Mouse (Mus musculus) lung, embryonic 14.5 days (tissue): ENCODE data around the gene Kdm7a. TPM values are rescaled to one million over a fixed set of nuclear protein-coding genes. Genes with fewer than 3 reads are reported as not detected.

Source experiments
- ATAC-seq: fragments of 200-750 bp; cut with Nextera tagmentation; 2 replicates; pipeline ENCODE4 v1.8.0; 2017; ENCODE audit warnings: mild to moderate bottlenecking, moderate TSS enrichment, moderate library complexity; ENCODE audit not compliant: insufficient read depth
- DNase-seq: peaks from one replicate; pipeline ENCODE4 v3.0.0-alpha.2; 2015
- H3K27ac ChIP-seq: fragments of 300-500 bp; sonication (generic); 2 replicates; pipeline ENCODE4 v1.5.1; 2014; ENCODE audit warnings: low read depth, mild to moderate bottlenecking, moderate library complexity
- H3K27me3 ChIP-seq: fragments of 300-500 bp; sonication (generic); 2 replicates; pipeline ENCODE4 v1.6.1; 2014; ENCODE audit warnings: low read length, control low read depth; ENCODE audit not compliant: insufficient read depth
- H3K36me3 ChIP-seq: fragments of 300-500 bp; sonication (generic); 2 replicates; pipeline ENCODE4 v1.6.1; 2014; ENCODE audit warnings: control low read depth; ENCODE audit not compliant: insufficient read depth
- H3K4me1 ChIP-seq: fragments of 300-500 bp; sonication (generic); 2 replicates; pipeline ENCODE4 v1.6.1; 2014; ENCODE audit warnings: antibody characterized with exemption, control low read depth; ENCODE audit not compliant: insufficient read depth
- H3K4me2 ChIP-seq: fragments of 300-500 bp; sonication (generic); 2 replicates; pipeline ENCODE4 v1.6.1; 2014; ENCODE audit warnings: mild to moderate bottlenecking
- H3K4me3 ChIP-seq: fragments of 300-500 bp; sonication (generic); 2 replicates; pipeline ENCODE4 v1.5.1; 2014; ENCODE audit warnings: low read depth, low read length
- H3K9ac ChIP-seq: fragments of 300-500 bp; sonication (generic); 2 replicates; pipeline ENCODE4 v1.6.1; 2014
- H3K9me3 ChIP-seq: fragments of 300-500 bp; sonication (generic); 2 replicates; pipeline ENCODE4 v1.6.1; 2016; ENCODE audit warnings: low read depth, low read length, control low read depth
- CTCF ChIP-seq: IDR thresholded peaks from 2 replicates; pipeline ENCODE4 v1.5.1; 2016; ENCODE audit warnings: antibody characterized with exemption, low read depth
- WGBS: fragments of 180-500 bp; shearing (Covaris S2); extraction: QIAGEN DNeasy Blood & Tissue Kit; methylation state at CpG from one replicate; pipeline ENCODE4 v1.1.7; 2014; 5-methylcytosine and 5-hydroxymethylcytosine counted together
- polyA plus RNA-seq: library from polyadenylated mRNA; unstranded; fragments of >200 nt; fragmentation: Nextera tagmentation; extraction: Ambion mirVana; gene quantifications from 2 replicates; pipeline ENCODE4 v1.2.1, GENCODE M21; 2014

Gene Kdm7a
- polyA plus RNA-seq, 1 experiment from 2014 or later, result 6.8 TPM

DNA sequence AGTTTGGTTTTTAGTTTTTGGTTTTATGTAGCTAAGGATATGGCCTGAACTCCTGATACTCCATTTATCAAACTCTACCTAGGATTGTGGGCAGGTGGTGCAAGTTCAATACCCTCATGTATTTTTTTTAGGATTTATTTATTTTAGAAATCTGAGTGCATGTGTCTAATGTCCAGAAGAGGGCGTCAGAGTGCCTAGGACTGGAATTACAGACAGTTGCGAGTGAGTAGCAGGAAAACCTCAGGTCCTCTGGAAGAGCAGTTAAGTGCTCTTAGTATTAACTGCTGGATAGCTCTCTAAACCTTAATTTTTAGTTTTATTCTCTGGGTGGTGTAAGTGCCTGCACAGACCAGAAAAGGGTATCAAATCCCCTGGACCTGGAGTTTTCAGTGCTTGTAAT lies 19.4 kb downstream of the Kdm7a start:
- ATAC-seq, result no peak
- H3K9me3 ChIP-seq, result no peaks in the 10 kb centered on the region; the same call in 1 of the 2 replicates
- H3K4me1 ChIP-seq, result no peaks in the 10 kb centered on the region
- WGBS, result 24% methylated on average over 2 of the region's 2 CpGs
- no peak overlapping the region for H3K27ac ChIP-seq
- DNase-seq, result peak; percentile 36
- H3K36me3 ChIP-seq, result no peaks in the 10 kb centered on the region
- peak; percentile 42 for TF ChIP-seq CTCF
- no peak overlapping the region for H3K9ac ChIP-seq
- no peaks in the 10 kb centered on the region for H3K27me3 ChIP-seq
- H3K4me3 ChIP-seq, result no peak overlapping the region
- H3K4me2 ChIP-seq, result no peak overlapping the region

DNA sequence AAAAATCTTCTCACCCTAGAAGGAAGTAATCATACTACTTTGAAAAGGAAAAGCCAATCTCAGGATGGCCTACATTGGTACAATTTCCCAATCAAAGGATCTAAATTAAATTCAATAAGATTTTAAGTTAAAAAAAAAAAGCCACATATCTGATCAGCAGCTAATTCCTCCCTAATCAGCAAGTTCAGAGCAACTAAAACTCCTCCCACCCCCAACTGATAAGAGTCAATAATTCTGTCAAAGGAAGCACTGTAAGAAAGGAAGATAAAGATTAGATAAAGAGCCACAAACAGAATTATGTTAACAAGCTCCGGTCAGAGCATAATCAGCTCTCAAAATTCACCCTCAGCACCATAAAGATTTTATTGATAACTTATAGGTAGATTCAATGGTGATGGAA lies 37.5 kb downstream of the Kdm7a start:
- no peak for ATAC-seq
- Histone ChIP-seq H3K9ac (no peak overlapping the region), H3K27ac (no peak overlapping the region), H3K4me2 (no peak overlapping the region), H3K36me3 (peaks cover 22% of the 10 kb centered on the region), H3K9me3 (no peaks in the 10 kb centered on the region), H3K4me1 (no peaks in the 10 kb centered on the region), H3K4me3 (no peak overlapping the region), H3K27me3 (no peaks in the 10 kb centered on the region)
- WGBS, result 65% methylated on average over 1 of the region's 1 CpGs
- no peak for DNase-seq
- TF ChIP-seq CTCF, result no peak

GRCm38 (mm10) chr6:39164891-39165290 lies 41.7 kb downstream of the Kdm7a start:
- WGBS, result 90% methylated on average over 1 of the region's 1 CpGs
- no peak for DNase-seq
- H3K27ac ChIP-seq, result no peak overlapping the region
- TF ChIP-seq CTCF, result no peak
- no peak overlapping the region for H3K9ac ChIP-seq
- H3K36me3 ChIP-seq, result peaks cover 24% of the 10 kb centered on the region
- H3K4me3 ChIP-seq, result no peak overlapping the region
- H3K9me3 ChIP-seq, result no peaks in the 10 kb centered on the region
- no peak for ATAC-seq
- no peaks in the 10 kb centered on the region for H3K4me1 ChIP-seq
- no peak overlapping the region for H3K4me2 ChIP-seq
- no peaks in the 10 kb centered on the region for H3K27me3 ChIP-seq

GRCm38 (mm10) chr6:39161975-39162374 lies 44.6 kb downstream of the Kdm7a start:
- Histone ChIP-seq H3K4me1 (no peaks in the 10 kb centered on the region), H3K4me2 (no peak overlapping the region), H3K27ac (no peak overlapping the region), H3K4me3 (no peak overlapping the region), H3K9ac (no peak overlapping the region), H3K36me3 (peaks cover 14% of the 10 kb centered on the region), H3K27me3 (no peaks in the 10 kb centered on the region), H3K9me3 (no peaks in the 10 kb centered on the region)
- no peak for ATAC-seq
- no peak for TF ChIP-seq CTCF
- 93% methylated on average over 6 of the region's 6 CpGs for WGBS
- no peak for DNase-seq

DNA sequence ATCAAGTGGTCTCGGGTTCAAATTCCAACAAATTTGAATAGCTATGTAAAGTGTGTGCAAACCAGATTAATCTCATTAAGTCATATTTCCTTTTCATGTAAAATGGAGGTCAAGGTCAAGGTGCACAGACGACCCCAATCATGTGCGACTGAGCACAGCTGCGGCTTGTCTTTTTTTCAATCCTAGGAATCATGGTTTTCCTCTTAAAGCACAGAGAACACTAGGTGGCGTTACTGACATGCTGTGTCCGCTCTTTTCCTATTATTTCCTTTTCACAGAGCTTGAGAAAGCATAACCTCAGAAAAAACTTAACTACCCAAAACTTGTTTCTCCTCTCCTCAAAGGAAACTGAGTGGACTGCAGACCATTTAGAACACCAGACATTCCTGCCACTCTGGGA lies 60.5 kb downstream of the Kdm7a start:
- no peak overlapping the region for H3K4me3 ChIP-seq
- no peak for ATAC-seq
- DNase-seq, result peak; percentile 59
- no peaks in the 10 kb centered on the region for H3K9me3 ChIP-seq
- H3K4me2 ChIP-seq, result no peak overlapping the region
- H3K9ac ChIP-seq, result no peak overlapping the region
- peaks cover 61% of the 10 kb centered on the region for H3K36me3 ChIP-seq
- no peak overlapping the region for H3K27ac ChIP-seq
- H3K27me3 ChIP-seq, result no peaks in the 10 kb centered on the region
- no peaks in the 10 kb centered on the region for H3K4me1 ChIP-seq
- 57% methylated on average over 6 of the region's 6 CpGs for WGBS
- TF ChIP-seq CTCF, result peak; percentile 54

GRCm38 (mm10) chr6:39132556-39132955 lies 74.0 kb downstream of the Kdm7a start:
- no peak for TF ChIP-seq CTCF
- no peaks in the 10 kb centered on the region for H3K9me3 ChIP-seq
- no peak for ATAC-seq

DNA sequence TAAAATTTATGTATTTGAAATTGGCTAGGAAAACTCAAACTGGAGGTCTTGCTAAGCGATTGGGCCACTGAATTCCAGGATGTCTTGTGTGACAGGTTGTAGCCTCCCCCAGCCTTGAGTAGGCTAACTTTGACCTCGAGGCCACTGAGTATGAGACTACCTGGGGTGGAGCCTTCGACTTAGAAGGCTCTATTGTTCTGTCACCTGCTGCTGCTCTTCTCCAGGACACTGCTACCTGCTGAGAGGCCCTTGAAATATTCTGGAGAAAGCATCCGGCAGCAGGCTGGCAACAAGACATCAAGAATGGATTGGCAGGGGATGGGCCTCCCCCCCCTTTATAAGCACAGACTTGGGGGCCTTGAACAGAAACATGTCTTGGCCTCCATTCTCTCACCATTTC lies 75.1 kb downstream of the Kdm7a start:
- H3K4me1 ChIP-seq, result no peaks in the 10 kb centered on the region
- H3K4me2 ChIP-seq, result no peak overlapping the region
- H3K27ac ChIP-seq, result no peak overlapping the region
- H3K9ac ChIP-seq, result no peak overlapping the region
- ATAC-seq (no peak), DNase-seq (no peak)
- no peaks in the 10 kb centered on the region for H3K27me3 ChIP-seq
- H3K36me3 ChIP-seq, result peaks cover 14% of the 10 kb centered on the region; the same call in 1 of the 2 replicates
- no peak overlapping the region for H3K4me3 ChIP-seq
- 39% methylated on average over 4 of the region's 4 CpGs for WGBS
- no peaks in the 10 kb centered on the region for H3K9me3 ChIP-seq
- no peak for TF ChIP-seq CTCF

More at GRCm38 (mm10) chr6:39132556-39132955, 74.0 kb downstream of the Kdm7a start:
- Histone ChIP-seq H3K4me1 (no peaks in the 10 kb centered on the region), H3K36me3 (peaks cover 14% of the 10 kb centered on the region; the same call in 1 of the 2 replicates), H3K4me3 (no peak overlapping the region), H3K4me2 (no peak overlapping the region), H3K27ac (no peak overlapping the region), H3K27me3 (no peaks in the 10 kb centered on the region), H3K9ac (no peak overlapping the region)
- DNase-seq, result no peak
- 63% methylated on average over 5 of the region's 5 CpGs for WGBS

- Histone ChIP-seq H3K9ac (no peak overlapping the region), H3K4me1 (no peaks in the 10 kb centered on the region), H3K9me3 (no peaks in the 10 kb centered on the region), H3K27me3 (no peaks in the 10 kb centered on the region; the same call in 1 of the 2 replicates), H3K4me3 (no peak overlapping the region), H3K27ac (no peak overlapping the region), H3K4me2 (no peak overlapping the region), H3K36me3 (no peaks in the 10 kb centered on the region)
- ATAC-seq (no peak), DNase-seq (no peak)
- TF ChIP-seq CTCF, result no peak
Measured at GRCm38 (mm10) chr6:39124719-39125118, 81.9 kb downstream of the Kdm7a start.
